Mouse (Mus musculus) frontal cortex, postnatal 36 days (tissue): ENCODE data around the gene Gstm4.

ENCODE experiments used
- DNase-seq, 2 experiments: peaks; one replicate each; pipeline ENCODE4 v3.0.0; 2022; ENCODE audit warnings: low spot score in 2 of 2

Gstm4 gene

GRCm38 (mm10) chr3:108044394-108045140 is at the start of gene Gstm4:
Gstm4 (minus strand) TSS chr3:108044894.
- DNase-seq, result peak; percentile 84 to 88

- DNase-seq, result no peak
These were observed 49.5 kb upstream of the Gstm4 start for GRCm38 (mm10) chr3:108094146-108094545.

GRCm38 (mm10) chr3:108093306-108093705 is 48.6 kb upstream of the Gstm4 start:
- DNase-seq, result no peak

GRCm38 (mm10) chr3:108092536-108093115 is 47.9 kb upstream of the Gstm4 start, which contains the start of gene Gnat2:
Gnat2 (plus strand) TSS chr3:108092789.
- no peak for DNase-seq

- no peak for DNase-seq
These were observed 47.3 kb upstream of the Gstm4 start for GRCm38 (mm10) chr3:108092030-108092429.

GRCm38 (mm10) chr3:108090561-108090960 is 45.9 kb upstream of the Gstm4 start:
- no peak for DNase-seq

DNA sequence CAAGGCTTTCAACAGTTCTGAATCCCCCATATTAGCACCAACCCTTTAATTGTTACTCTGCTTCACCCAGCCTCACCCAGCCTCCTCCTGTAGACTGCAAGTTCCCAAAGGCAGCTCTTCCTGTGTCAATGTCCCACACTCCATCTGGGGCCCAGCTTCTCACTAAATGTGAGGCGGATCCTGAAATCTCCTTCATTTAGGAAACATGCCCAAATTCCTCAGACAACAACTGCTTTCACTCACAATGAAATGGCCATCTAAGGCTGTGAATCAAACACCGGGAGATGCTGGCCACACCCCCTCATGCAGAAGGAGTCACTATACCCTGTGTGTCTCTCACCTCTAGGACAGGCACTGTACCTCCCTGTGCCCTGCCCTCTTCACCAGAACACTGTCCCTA is 45.2 kb upstream of the Gstm4 start:
- DNase-seq, result no peak

DNA sequence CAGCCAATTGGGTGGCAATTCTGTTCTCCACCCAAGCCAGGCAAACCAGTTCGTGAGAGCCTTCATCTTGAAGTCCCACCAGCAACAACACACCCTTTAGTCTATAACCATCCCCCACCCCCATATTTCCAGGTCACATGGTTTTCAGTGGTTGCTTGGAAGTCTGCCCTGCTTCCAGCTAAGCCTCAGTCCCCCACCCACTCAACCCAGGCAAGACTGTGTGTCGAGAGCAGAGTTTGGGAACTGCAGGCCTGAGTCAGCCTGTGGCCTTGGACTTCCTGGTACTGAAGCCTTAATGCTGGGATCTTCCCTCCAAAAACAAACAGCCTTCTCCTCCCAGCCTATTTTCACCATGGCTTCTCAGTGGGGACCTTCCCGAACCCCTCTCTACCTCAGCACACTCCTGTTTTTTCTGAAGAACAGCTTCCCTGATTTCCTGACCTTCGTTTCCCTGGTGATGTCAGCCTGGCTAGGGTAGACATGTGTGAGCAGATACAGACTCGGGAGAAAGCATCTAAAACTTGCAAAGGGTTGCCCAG is 44.2 kb upstream of the Gstm4 start:
- DNase-seq, result no peak

- no peak for DNase-seq
These were observed 42.6 kb upstream of the Gstm4 start for GRCm38 (mm10) chr3:108087329-108087728.

GRCm38 (mm10) chr3:108086470-108086979 is 41.8 kb upstream of the Gstm4 start, which contains the start of gene Ampd2:
Ampd2 (minus strand) TSS chr3:108086651.
- DNase-seq, result no peak

DNA sequence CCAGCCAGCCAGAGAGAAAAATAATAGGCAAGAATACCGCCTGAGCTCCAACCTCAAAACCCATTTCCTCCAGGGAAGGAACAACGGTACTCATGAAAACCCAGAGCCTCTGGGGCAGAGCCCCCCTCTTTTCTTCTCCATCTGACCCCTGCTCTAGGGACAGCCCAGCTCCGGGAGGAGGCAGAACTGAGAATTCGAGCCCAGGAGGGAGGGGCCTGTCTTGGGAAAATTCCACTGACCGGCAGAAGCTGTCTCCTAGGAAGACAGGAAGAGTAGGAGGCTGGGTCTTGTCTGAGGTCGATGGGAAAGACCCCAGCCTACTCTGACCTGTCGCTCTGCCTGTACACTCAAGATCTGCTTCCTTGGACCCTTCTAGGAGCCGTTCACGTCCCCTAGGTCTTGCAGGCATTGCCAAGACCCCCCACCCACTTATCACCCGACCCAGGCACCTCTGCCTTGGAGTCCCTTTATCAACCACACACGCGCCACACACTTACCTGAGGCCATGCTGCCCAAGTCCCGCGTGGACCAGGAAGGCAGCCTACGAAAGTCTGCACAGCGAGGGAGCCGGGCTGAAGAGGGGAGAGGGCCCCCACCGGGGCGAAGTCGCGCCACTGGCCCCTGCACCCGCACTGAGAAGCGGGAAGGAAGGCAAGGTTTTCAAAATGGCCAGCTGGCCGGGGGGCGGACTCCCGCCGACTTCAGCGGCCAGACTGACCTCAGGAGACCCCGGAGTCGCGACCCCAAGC is 41.2 kb upstream of the Gstm4 start:
- peak in 1 of 2 experiments; percentile 69 for DNase-seq

- DNase-seq, result peak; percentile 87 to 90
These were observed 40.6 kb upstream of the Gstm4 start for GRCm38 (mm10) chr3:108085281-108085720.

- DNase-seq, result no peak
These were observed 40.1 kb upstream of the Gstm4 start for GRCm38 (mm10) chr3:108084767-108085270.

DNA sequence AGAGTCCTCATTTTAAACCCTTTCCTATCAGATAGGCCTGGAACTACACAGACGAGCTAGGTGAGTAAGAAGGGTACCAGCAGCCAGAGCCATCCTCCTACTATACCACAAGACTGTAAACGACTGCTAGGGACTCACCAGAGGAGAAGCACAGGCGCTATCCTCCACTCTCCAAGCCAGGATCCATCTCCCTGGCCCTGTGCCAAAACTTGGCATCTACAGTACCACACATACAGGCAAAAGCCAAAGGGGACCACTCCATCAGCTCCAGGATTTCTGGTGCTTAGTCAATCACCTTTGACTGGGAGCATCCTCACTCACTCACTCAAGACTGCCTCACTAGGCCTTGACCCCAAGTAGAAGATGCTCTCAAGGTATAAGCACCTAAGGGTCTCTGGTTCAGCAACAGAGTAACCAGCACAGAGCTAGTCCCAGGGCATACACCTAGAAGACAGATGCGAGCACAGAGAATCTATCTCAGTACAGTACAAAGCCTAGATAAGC is 39.3 kb upstream of the Gstm4 start:
- DNase-seq, result no peak

GRCm38 (mm10) chr3:108083161-108083560 is 38.5 kb upstream of the Gstm4 start:
- no peak for DNase-seq

DNA sequence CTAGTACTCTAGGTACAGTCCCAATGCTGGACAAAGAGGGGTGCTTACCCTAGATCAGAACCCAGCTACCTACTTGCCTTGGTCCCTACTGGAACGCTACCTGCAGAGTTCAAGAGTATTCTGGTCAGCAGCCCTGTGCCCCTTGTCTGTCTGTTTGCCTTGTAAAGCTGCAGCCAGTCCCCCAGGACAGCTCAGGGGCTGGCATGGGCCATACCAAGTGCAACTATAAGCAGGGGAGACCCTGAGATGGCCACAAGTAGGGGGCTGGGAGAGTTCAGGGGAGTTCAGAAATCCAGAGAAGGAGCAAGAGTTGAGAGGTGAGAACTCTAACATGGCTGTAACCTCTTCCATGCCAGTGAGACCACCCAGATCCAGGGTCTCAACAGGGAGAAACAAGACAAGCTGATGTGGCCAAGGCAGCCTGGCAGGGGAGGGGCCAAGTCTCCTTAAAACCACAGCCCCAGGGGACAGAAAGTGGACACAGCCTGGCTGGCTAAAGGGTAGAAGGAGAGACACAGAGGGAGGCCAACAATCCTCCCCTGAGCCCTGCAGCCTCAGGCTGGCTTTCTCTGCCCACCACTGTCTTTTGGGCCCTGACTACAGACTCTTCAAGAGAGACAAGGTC is 37.7 kb upstream of the Gstm4 start:
- no peak for DNase-seq

- DNase-seq, result no peak
These were observed 37.0 kb upstream of the Gstm4 start for GRCm38 (mm10) chr3:108081681-108082080.

GRCm38 (mm10) chr3:108076836-108077235 is 32.1 kb upstream of the Gstm4 start:
- DNase-seq, result no peak

DNA sequence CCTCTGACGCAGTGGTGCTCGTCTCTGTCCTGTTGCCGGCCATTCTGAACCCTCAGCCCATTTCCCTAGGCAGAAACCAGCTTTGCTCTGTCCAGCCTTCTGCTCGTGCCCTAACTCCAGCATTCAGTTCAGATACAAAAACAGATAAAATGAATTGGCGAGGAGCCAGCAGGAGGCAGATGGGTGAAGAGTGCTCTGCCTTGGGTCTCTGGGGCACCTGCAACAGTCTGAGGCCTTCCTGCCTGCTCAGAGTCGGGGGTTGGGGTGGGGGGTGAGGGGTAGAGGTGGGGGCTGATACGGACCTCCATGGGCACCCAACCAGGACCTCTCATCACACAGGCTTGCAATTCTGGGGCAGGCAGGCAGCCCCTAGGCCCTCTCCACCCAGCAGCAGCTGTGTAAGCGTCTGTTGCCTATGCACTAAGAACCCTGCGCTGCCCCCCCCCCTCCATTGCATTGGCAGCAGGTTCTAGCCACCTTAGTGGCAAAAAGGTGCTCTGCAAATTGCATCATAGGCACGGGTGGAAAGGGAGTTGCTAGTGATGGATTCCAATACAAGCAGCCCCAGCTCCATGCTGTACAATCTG is 28.4 kb upstream of the Gstm4 start:
- no peak for DNase-seq
